Mouse (Mus musculus): ENCODE results near the gene Mmp28. TPM values are rescaled to one million over a fixed set of nuclear protein-coding genes. Genes with fewer than 3 reads are reported as not detected.

The Mmp28 gene
- polyA plus RNA-seq (2015; fragmentation: Nextera tagmentation; extraction: Ambion mirVana) = 2.5 TPM in 2 replicates

- WGBS = under 1% methylated on average over 38 of the region's 42 CpGs
- peak within 1 kb of the TSS; percentile 64 for H3K9ac ChIP-seq
- no peak within 1 kb of the TSS for H3K27ac ChIP-seq
- peak within 1 kb of the TSS; percentile 85 for H3K4me2 ChIP-seq
- peaks cover 31% of the 10 kb centered on the region for H3K4me1 ChIP-seq
- no peaks in the 10 kb centered on the region for H3K36me3 ChIP-seq (ENCODE audit: poor library complexity, severe bottlenecking)
- H3K9me3 ChIP-seq (replicated peaks) = no peaks in the 10 kb centered on the region
- peak within 1 kb of the TSS; percentile 49 for H3K4me3 ChIP-seq
- ATAC-seq = no peak
- peaks cover 50% of the 10 kb centered on the region for H3K27me3 ChIP-seq
Observed at GRCm38 (mm10) chr11:83462711-83463244, at the start of gene Mmp28. TSS of gene Mmp28 (minus strand) at chr11:83463071.

- Histone ChIP-seq H3K9me3 (replicated peaks) (no peaks in the 10 kb centered on the region), H3K4me3 (no peak overlapping the region), H3K36me3 (ENCODE audit: poor library complexity, severe bottlenecking) (peaks cover 45% of the 10 kb centered on the region), H3K4me2 (no peak overlapping the region), H3K4me1 (no peaks in the 10 kb centered on the region), H3K27me3 (no peaks in the 10 kb centered on the region), H3K27ac (no peak overlapping the region), H3K9ac (no peak overlapping the region)
- ATAC-seq = no peak
Observed at GRCm38 (mm10) chr11:83509521-83509920, 46.6 kb upstream of the Mmp28 start.

GRCm38 (mm10) chr11:83504308-83504707 lies 41.4 kb upstream of the Mmp28 start:
- Histone ChIP-seq H3K9me3 (replicated peaks) (no peaks in the 10 kb centered on the region), H3K27me3 (no peaks in the 10 kb centered on the region), H3K9ac (no peak overlapping the region), H3K4me3 (no peak overlapping the region), H3K4me1 (no peaks in the 10 kb centered on the region), H3K4me2 (no peak overlapping the region), H3K36me3 (ENCODE audit: poor library complexity, severe bottlenecking) (peaks cover 75% of the 10 kb centered on the region), H3K27ac (no peak overlapping the region)
- no peak for ATAC-seq
- 94% methylated on average over 5 of the region's 5 CpGs for WGBS

- WGBS = 56% methylated on average over 2 of the region's 2 CpGs
Observed at GRCm38 (mm10) chr11:83495571-83495970, 32.7 kb upstream of the Mmp28 start.

GRCm38 (mm10) chr11:83491488-83491887 lies 28.6 kb upstream of the Mmp28 start:
- no peak for ATAC-seq
- Histone ChIP-seq H3K4me3 (no peak overlapping the region), H3K9me3 (replicated peaks) (no peaks in the 10 kb centered on the region)

More at GRCm38 (mm10) chr11:83495571-83495970, 32.7 kb upstream of the Mmp28 start:
- H3K36me3 ChIP-seq (ENCODE audit: poor library complexity, severe bottlenecking) = peaks cover 15% of the 10 kb centered on the region; the same call in 1 of the 2 replicates
- H3K27me3 ChIP-seq = no peaks in the 10 kb centered on the region
- no peak overlapping the region for H3K9ac ChIP-seq
- peaks cover 8% of the 10 kb centered on the region for H3K4me1 ChIP-seq
- ATAC-seq = no peak
- H3K4me2 ChIP-seq = no peak overlapping the region
- no peaks in the 10 kb centered on the region for H3K9me3 ChIP-seq (replicated peaks)
- no peak overlapping the region for H3K27ac ChIP-seq
- no peak overlapping the region for H3K4me3 ChIP-seq

GRCm38 (mm10) chr11:83473235-83474016 lies 10.6 kb upstream of the Mmp28 start:
- Histone ChIP-seq H3K4me2 (peak overlapping the region; percentile 88), H3K27me3 (0 out of 2 replicates have a peak, but pooled peaks cover 4% of the 10 kb centered on the region), H3K4me3 (peak overlapping the region; percentile 93), H3K9me3 (replicated peaks) (no peaks in the 10 kb centered on the region), H3K36me3 (ENCODE audit: poor library complexity, severe bottlenecking) (peaks cover 16% of the 10 kb centered on the region), H3K4me1 (peaks cover 21% of the 10 kb centered on the region), H3K27ac (peak overlapping the region; percentile 98), H3K9ac (peak overlapping the region; percentile 94)
- ATAC-seq = peak; percentile 86
- under 1% methylated on average over 30 of the region's 52 CpGs for WGBS

More at GRCm38 (mm10) chr11:83491488-83491887, 28.6 kb upstream of the Mmp28 start:
- Histone ChIP-seq H3K27me3 (no peaks in the 10 kb centered on the region), H3K9ac (no peak overlapping the region), H3K27ac (no peak overlapping the region), H3K36me3 (ENCODE audit: poor library complexity, severe bottlenecking) (peaks cover 26% of the 10 kb centered on the region), H3K4me1 (peaks cover 8% of the 10 kb centered on the region), H3K4me2 (no peak overlapping the region)
- WGBS = 93% methylated on average over 4 of the region's 4 CpGs

GRCm38 (mm10) chr11:83472324-83473234 lies 9.7 kb upstream of the Mmp28 start, which contains the start of gene Taf15:
TSS of gene Taf15 (plus strand) at chr11:83473086.
- Histone ChIP-seq H3K4me2 (peak within 1 kb of the TSS; percentile 88), H3K27ac (peak within 1 kb of the TSS; percentile 98), H3K9ac (peak within 1 kb of the TSS; percentile 94), H3K36me3 (ENCODE audit: poor library complexity, severe bottlenecking) (peaks cover 10% of the 10 kb centered on the region), H3K9me3 (replicated peaks) (no peaks in the 10 kb centered on the region), H3K4me1 (peaks cover 21% of the 10 kb centered on the region), H3K27me3 (0 out of 2 replicates have a peak, but pooled peaks cover 4% of the 10 kb centered on the region), H3K4me3 (peak within 1 kb of the TSS; percentile 93)
- ATAC-seq = peak; percentile 99
- WGBS = 1% methylated on average over 64 of the region's 66 CpGs

- Histone ChIP-seq H3K4me1 (peaks cover 29% of the 10 kb centered on the region), H3K4me2 (peak overlapping the region; percentile 61), H3K9ac (no peak overlapping the region), H3K27me3 (0 out of 2 replicates have a peak, but pooled peaks cover 4% of the 10 kb centered on the region), H3K27ac (no peak overlapping the region), H3K4me3 (peak overlapping the region; percentile 93; the same call in 1 of the 2 replicates), H3K9me3 (replicated peaks) (no peaks in the 10 kb centered on the region), H3K36me3 (ENCODE audit: poor library complexity, severe bottlenecking) (peaks cover 5% of the 10 kb centered on the region; the same call in 1 of the 2 replicates)
- ATAC-seq = no peak
- 90% methylated on average over 2 of the region's 2 CpGs for WGBS
Observed at GRCm38 (mm10) chr11:83471766-83472165, 8.9 kb upstream of the Mmp28 start.

- Histone ChIP-seq H3K4me2 (no peak overlapping the region), H3K4me1 (peaks cover 24% of the 10 kb centered on the region), H3K36me3 (ENCODE audit: poor library complexity, severe bottlenecking) (no peaks in the 10 kb centered on the region), H3K9ac (no peak overlapping the region), H3K9me3 (replicated peaks) (no peaks in the 10 kb centered on the region), H3K4me3 (no peak overlapping the region), H3K27ac (no peak overlapping the region), H3K27me3 (peaks cover 24% of the 10 kb centered on the region)
- ATAC-seq = no peak
- WGBS = 92% methylated on average over 3 of the region's 3 CpGs
Observed at GRCm38 (mm10) chr11:83468765-83469164, 5.9 kb upstream of the Mmp28 start.

GRCm38 (mm10) chr11:83467120-83467652 lies 4.3 kb upstream of the Mmp28 start:
- 0 out of 2 replicates have a peak overlapping the region, but pooled peaks have one; percentile 23 for H3K9ac ChIP-seq
- H3K36me3 ChIP-seq (ENCODE audit: poor library complexity, severe bottlenecking) = no peaks in the 10 kb centered on the region
- H3K4me3 ChIP-seq = no peak overlapping the region
- H3K27me3 ChIP-seq = peaks cover 39% of the 10 kb centered on the region
- H3K4me1 ChIP-seq = peaks cover 34% of the 10 kb centered on the region
- 47% methylated on average over 11 of the region's 11 CpGs for WGBS
- H3K27ac ChIP-seq = 0 out of 2 replicates have a peak overlapping the region, but pooled peaks have one; percentile 12
- H3K9me3 ChIP-seq (replicated peaks) = no peaks in the 10 kb centered on the region
- H3K4me2 ChIP-seq = no peak overlapping the region
- ATAC-seq = peak; percentile 59; the same call in 1 of the 2 replicates

- H3K36me3 ChIP-seq (ENCODE audit: poor library complexity, severe bottlenecking) = no peaks in the 10 kb centered on the region
- H3K9me3 ChIP-seq (replicated peaks) = no peaks in the 10 kb centered on the region
- no peak for ATAC-seq
- 23% methylated on average over 2 of the region's 2 CpGs for WGBS
- H3K4me3 ChIP-seq = no peak overlapping the region
- H3K27ac ChIP-seq = no peak overlapping the region
- no peak overlapping the region for H3K4me2 ChIP-seq
- peaks cover 31% of the 10 kb centered on the region for H3K4me1 ChIP-seq
- peaks cover 49% of the 10 kb centered on the region for H3K27me3 ChIP-seq
- no peak overlapping the region for H3K9ac ChIP-seq
Observed at GRCm38 (mm10) chr11:83465976-83466375, 3.1 kb upstream of the Mmp28 start.

Data from forebrain, embryonic 13.5 days (tissue).